Mouse (Mus musculus): ENCODE measurements around the gene Ern2. TPM values are rescaled to one million over a fixed set of nuclear protein-coding genes. Genes with fewer than 3 reads are reported as not detected.
A peak's percentile ranks its signal among the peaks of the same experiment; 100 is the strongest.

Gene Ern2
- polyA plus RNA-seq (2012; ENCODE audit: insufficient read depth, insufficient read length, missing spikeins), result not detected in 2 replicates

- Histone ChIP-seq H3K4me3 (ENCODE audit: insufficient read depth, low read depth, low read length) (no peak within 1 kb of the TSS), H3K27ac (replicated peaks; ENCODE audit: low read depth, low read length) (no peak within 1 kb of the TSS), H3K4me1 (ENCODE audit: control insufficient read depth, insufficient read depth, insufficient read length, low read length) (no peaks in the 10 kb centered on the region)
Measured at GRCm38 (mm10) chr7:122186043-122186442, at the start of gene Ern2. Ern2 (minus strand) TSS chr7:122186207.

GRCm38 (mm10) chr7:122230866-122231265 lies 44.9 kb upstream of the Ern2 start:
- no peak overlapping the region for H3K27ac ChIP-seq (replicated peaks; ENCODE audit: low read depth, low read length)
- no peak overlapping the region for H3K4me3 ChIP-seq (ENCODE audit: insufficient read depth, low read depth, low read length)
- H3K4me1 ChIP-seq (ENCODE audit: control insufficient read depth, insufficient read depth, insufficient read length, low read length), result no peaks in the 10 kb centered on the region

DNA sequence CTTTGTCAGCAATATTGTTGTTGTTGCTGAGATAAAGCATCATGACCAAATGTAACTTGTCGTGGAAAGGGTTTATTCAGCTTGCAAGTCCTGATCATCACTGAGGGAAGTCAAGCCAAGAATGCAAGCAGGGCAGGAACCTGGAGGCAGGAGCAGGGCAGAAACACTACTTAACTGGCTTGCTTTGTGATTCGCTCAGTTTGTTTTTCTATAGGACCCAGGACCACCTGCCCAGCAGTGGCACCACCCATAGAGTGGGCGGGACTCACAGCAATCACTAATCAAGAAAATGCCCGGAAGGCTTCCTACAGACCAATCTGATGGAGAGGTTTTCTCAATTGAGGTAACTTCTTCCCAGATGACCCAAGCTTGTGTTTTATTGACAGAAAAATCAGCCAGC lies 43.9 kb upstream of the Ern2 start:
- H3K4me3 ChIP-seq (ENCODE audit: insufficient read depth, low read depth, low read length), result no peak overlapping the region
- no peaks in the 10 kb centered on the region for H3K4me1 ChIP-seq (ENCODE audit: control insufficient read depth, insufficient read depth, insufficient read length, low read length)
- no peak overlapping the region for H3K27ac ChIP-seq (replicated peaks; ENCODE audit: low read depth, low read length)

DNA sequence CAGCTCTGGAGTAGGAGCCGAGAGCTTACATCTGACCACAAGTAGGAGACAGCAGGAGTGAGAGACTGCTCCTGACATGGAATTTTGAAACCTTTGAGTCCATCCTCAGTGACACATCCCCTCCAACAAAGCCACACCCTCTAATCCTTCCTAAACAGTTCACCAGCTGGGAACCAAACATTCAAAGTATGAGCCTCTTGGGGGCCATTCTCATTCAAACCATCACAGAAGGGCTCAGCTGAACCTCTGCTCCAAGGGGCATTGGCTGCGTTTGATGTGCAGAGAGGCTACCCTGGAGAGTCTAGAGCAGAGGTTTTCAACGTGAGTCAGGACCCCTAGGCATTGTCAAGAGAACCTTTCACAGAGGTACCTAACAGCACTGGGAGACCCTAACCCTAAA lies 43.3 kb upstream of the Ern2 start:
- Histone ChIP-seq H3K4me3 (ENCODE audit: insufficient read depth, low read depth, low read length) (no peak overlapping the region), H3K27ac (replicated peaks; ENCODE audit: low read depth, low read length) (no peak overlapping the region)

DNA sequence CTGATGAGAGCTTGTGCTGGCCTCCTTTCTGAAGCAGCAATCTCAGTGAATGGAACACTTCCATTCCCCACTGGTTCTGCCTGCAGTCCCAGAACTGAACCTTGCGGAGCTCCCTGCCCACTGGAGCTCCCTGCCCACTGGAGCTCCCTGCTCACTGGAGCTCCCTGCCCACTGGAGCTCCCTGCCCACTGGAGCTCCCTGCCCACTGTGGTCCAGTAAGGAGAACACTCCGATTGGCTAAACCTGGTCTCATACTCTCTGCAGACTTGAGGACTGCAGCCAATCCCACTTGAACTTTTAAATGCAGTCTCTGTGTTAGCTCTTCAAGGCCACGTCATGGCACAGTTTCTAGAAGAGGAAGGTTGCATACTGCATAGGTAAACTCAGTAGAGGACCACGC lies 40.7 kb upstream of the Ern2 start:
- H3K4me3 ChIP-seq (ENCODE audit: insufficient read depth, low read depth, low read length), result no peak overlapping the region
- no peaks in the 10 kb centered on the region for H3K4me1 ChIP-seq (ENCODE audit: control insufficient read depth, insufficient read depth, insufficient read length, low read length)
- no peak overlapping the region for H3K27ac ChIP-seq (replicated peaks; ENCODE audit: low read depth, low read length)

More for the DNA sequence above, 43.3 kb upstream of the Ern2 start:
- no peaks in the 10 kb centered on the region for H3K4me1 ChIP-seq (ENCODE audit: control insufficient read depth, insufficient read depth, insufficient read length, low read length)

DNA sequence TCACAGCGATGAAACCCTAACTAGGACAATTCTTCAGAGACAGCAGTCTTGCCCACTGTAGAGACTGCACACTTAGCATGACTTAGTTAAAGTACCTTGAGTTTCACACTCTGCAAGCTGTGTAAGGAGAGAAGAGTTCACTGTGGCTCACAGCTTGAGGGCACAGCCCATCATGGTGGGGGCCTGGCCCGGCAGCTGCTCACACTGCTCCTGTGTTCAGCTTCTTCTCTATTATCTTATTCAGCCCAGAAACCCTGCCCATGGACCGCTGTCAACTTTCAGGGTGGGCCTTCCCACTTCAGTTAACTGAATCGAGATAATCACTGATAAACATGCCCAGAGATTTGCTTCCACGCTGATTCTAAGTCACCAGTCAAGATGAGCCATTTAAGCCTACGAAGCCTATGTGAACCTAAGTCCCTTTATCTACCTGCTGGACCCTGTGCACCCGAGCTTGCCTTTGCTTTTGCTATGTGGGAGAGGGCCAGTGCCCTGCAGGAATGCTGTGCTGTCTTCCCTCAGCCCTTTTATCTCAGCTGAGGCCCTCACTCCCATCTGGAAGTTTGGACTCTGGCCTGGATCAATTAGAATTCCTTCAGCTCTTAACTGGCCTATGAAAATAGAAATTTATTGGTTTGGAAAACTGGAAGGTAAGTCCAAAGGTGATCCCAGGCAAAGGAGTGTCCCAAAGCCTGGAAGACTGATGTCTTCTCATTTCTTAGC lies 40.2 kb upstream of the Ern2 start:
- Histone ChIP-seq H3K4me3 (ENCODE audit: insufficient read depth, low read depth, low read length) (no peak overlapping the region), H3K27ac (replicated peaks; ENCODE audit: low read depth, low read length) (no peak overlapping the region), H3K4me1 (ENCODE audit: control insufficient read depth, insufficient read depth, insufficient read length, low read length) (no peaks in the 10 kb centered on the region)

- H3K4me3 ChIP-seq (ENCODE audit: insufficient read depth, low read depth, low read length), result peak within 1 kb of the TSS; percentile 53
- no peaks in the 10 kb centered on the region; the same call in 1 of the 2 replicates for H3K4me1 ChIP-seq (ENCODE audit: control insufficient read depth, insufficient read depth, insufficient read length, low read length)
- H3K27ac ChIP-seq (replicated peaks; ENCODE audit: low read depth, low read length), result peak within 1 kb of the TSS; percentile 39
Measured at GRCm38 (mm10) chr7:122219315-122219801, 33.4 kb upstream of the Ern2 start, which contains the start of gene Chp2. Chp2 (plus strand) TSS chr7:122219496.

GRCm38 (mm10) chr7:122208276-122209021 lies 22.4 kb upstream of the Ern2 start:
- Histone ChIP-seq H3K4me3 (ENCODE audit: insufficient read depth, low read depth, low read length) (peak overlapping the region; percentile 13; the same call in 1 of the 2 replicates), H3K4me1 (ENCODE audit: control insufficient read depth, insufficient read depth, insufficient read length, low read length) (no peaks in the 10 kb centered on the region; the same call in 1 of the 2 replicates), H3K27ac (replicated peaks; ENCODE audit: low read depth, low read length) (peak overlapping the region; percentile 53)

DNA sequence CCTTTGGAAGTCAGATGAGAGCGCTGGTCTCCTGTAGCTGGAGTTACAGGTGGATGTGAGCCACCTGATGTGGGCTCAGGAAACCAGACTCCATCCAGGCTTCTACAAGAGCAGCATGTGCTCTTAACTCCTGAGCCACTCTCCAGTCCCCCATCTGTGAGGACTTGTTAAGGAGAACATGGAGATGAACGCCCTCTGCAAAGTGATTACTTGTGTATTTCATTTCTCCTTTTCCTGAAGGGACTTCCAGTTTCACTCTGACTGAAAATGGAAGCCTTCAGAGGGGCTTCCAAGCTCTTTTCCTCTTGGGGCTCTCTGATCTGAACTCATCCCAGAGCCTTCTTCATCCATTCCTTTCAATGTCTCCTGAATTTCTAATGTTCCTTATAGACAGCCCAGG lies 20.1 kb upstream of the Ern2 start:
- no peak overlapping the region for H3K27ac ChIP-seq (replicated peaks; ENCODE audit: low read depth, low read length)
- H3K4me1 ChIP-seq (ENCODE audit: control insufficient read depth, insufficient read depth, insufficient read length, low read length), result no peaks in the 10 kb centered on the region; the same call in 1 of the 2 replicates
- H3K4me3 ChIP-seq (ENCODE audit: insufficient read depth, low read depth, low read length), result no peak overlapping the region

DNA sequence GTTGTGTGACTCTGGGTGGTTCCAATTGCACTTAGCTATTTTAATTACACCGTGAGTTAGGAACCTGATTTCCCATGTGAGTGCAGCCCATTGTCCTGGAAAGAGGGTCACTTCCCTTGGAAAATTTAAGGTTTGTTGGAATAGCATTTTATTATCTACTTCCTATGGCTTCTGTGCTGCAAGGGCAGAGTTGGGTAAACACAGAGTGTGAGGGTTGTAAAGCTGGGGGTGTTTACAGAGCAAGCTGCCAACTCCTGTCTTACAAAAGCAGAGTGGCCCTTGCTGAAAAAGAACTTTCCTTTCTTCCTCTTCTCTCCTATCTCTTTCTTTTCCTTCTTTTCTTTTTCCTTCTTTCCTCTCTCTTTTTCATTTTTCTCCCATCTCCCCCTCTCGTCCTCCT lies 17.9 kb upstream of the Ern2 start:
- Histone ChIP-seq H3K27ac (replicated peaks; ENCODE audit: low read depth, low read length) (no peak overlapping the region), H3K4me1 (ENCODE audit: control insufficient read depth, insufficient read depth, insufficient read length, low read length) (no peaks in the 10 kb centered on the region; the same call in 1 of the 2 replicates), H3K4me3 (ENCODE audit: insufficient read depth, low read depth, low read length) (no peak overlapping the region)

- H3K27ac ChIP-seq (replicated peaks; ENCODE audit: low read depth, low read length), result no peak overlapping the region
- no peak overlapping the region for H3K4me3 ChIP-seq (ENCODE audit: insufficient read depth, low read depth, low read length)
- H3K4me1 ChIP-seq (ENCODE audit: control insufficient read depth, insufficient read depth, insufficient read length, low read length), result no peaks in the 10 kb centered on the region
Measured at GRCm38 (mm10) chr7:122199296-122199695, 13.3 kb upstream of the Ern2 start.

GRCm38 (mm10) chr7:122197306-122197705 lies 11.3 kb upstream of the Ern2 start:
- no peak overlapping the region for H3K27ac ChIP-seq (replicated peaks; ENCODE audit: low read depth, low read length)
- H3K4me1 ChIP-seq (ENCODE audit: control insufficient read depth, insufficient read depth, insufficient read length, low read length), result no peaks in the 10 kb centered on the region
- no peak overlapping the region for H3K4me3 ChIP-seq (ENCODE audit: insufficient read depth, low read depth, low read length)

GRCm38 (mm10) chr7:122196771-122197170 lies 10.8 kb upstream of the Ern2 start:
- Histone ChIP-seq H3K4me1 (ENCODE audit: control insufficient read depth, insufficient read depth, insufficient read length, low read length) (no peaks in the 10 kb centered on the region), H3K4me3 (ENCODE audit: insufficient read depth, low read depth, low read length) (no peak overlapping the region), H3K27ac (replicated peaks; ENCODE audit: low read depth, low read length) (no peak overlapping the region)

DNA sequence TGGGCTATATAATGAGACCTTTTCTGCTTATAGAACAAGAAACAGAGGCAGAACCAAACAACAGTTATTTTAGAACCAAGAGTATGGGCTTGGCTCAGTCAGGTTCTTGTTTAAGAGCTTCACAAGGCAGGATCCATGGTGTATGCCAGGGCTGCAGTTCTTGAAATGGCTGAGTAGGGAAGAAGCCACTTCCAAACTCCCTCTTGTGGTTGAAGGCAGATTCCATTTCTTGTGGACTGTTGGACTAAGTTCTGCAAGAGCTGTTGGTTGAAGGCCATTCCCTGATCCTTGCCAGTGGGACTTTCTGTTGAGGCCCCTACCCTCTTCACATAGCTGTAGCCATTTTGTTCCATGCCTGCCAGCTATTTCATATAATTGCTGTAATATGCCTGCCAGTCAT lies 7.9 kb upstream of the Ern2 start:
- H3K27ac ChIP-seq (replicated peaks; ENCODE audit: low read depth, low read length), result no peak overlapping the region
- no peaks in the 10 kb centered on the region for H3K4me1 ChIP-seq (ENCODE audit: control insufficient read depth, insufficient read depth, insufficient read length, low read length)
- no peak overlapping the region for H3K4me3 ChIP-seq (ENCODE audit: insufficient read depth, low read depth, low read length)

- Histone ChIP-seq H3K27ac (replicated peaks; ENCODE audit: low read depth, low read length) (no peak overlapping the region), H3K4me1 (ENCODE audit: control insufficient read depth, insufficient read depth, insufficient read length, low read length) (no peaks in the 10 kb centered on the region), H3K4me3 (ENCODE audit: insufficient read depth, low read depth, low read length) (no peak overlapping the region)
Measured at GRCm38 (mm10) chr7:122191097-122191496, 5.1 kb upstream of the Ern2 start.

All from brown adipose tissue, adult 24 weeks (tissue).